Mouse (Mus musculus) midbrain, embryonic 15.5 days (tissue): ENCODE results near the gene Pth2. TPM values are rescaled to one million over a fixed set of nuclear protein-coding genes. Genes with fewer than 3 reads are reported as not detected.
"Not testable (repeated sequence)": the region's sequence is repeated elsewhere in the genome, so short reads cannot be mapped to it uniquely, and the experiment has no call there.

ENCODE experiments used
- ATAC-seq: fragments of 200-750 bp; cut with Nextera tagmentation; replicated peaks from 2 replicates; pipeline ENCODE4 v1.8.0; 2017; ENCODE audit warnings: moderate TSS enrichment
- H3K27ac ChIP-seq: fragments of 300-500 bp; sonication (generic); 2 replicates; pipeline ENCODE4 v1.5.1; 2015; ENCODE audit warnings: mild to moderate bottlenecking, inconsistent platforms
- H3K27me3 ChIP-seq: fragments of 300-500 bp; sonication (generic); replicated peaks from 2 replicates; pipeline ENCODE4 v1.6.1; 2015; ENCODE audit warnings: inconsistent platforms
- H3K36me3 ChIP-seq: fragments of 300-500 bp; sonication (generic); replicated peaks from 2 replicates; pipeline ENCODE4 v1.6.1; 2015; ENCODE audit warnings: inconsistent platforms
- H3K4me1 ChIP-seq: fragments of 300-500 bp; sonication (generic); 2 replicates; pipeline ENCODE4 v1.6.1; 2015; ENCODE audit warnings: inconsistent platforms
- H3K4me2 ChIP-seq: fragments of 300-500 bp; sonication (generic); 2 replicates; pipeline ENCODE4 v1.6.1; 2015; ENCODE audit warnings: inconsistent platforms, mild to moderate bottlenecking, moderate library complexity
- H3K4me3 ChIP-seq: fragments of 300-500 bp; sonication (generic); 2 replicates; pipeline ENCODE4 v1.5.1; 2015; ENCODE audit warnings: mild to moderate bottlenecking, inconsistent platforms
- H3K9ac ChIP-seq: fragments of 300-500 bp; sonication (generic); 2 replicates; pipeline ENCODE4 v1.6.1; 2015; ENCODE audit warnings: mild to moderate bottlenecking, inconsistent platforms
- H3K9me3 ChIP-seq: fragments of 300-500 bp; sonication (generic); 2 replicates; pipeline ENCODE4 v1.6.1; 2016; ENCODE audit warnings: inconsistent platforms
- WGBS: fragments of 180-500 bp; shearing (Covaris S2); methylation state at CpG from one replicate; pipeline ENCODE4 v1.1.7; 2015; ENCODE audit warnings: mixed read lengths; 5-methylcytosine and 5-hydroxymethylcytosine counted together
- polyA plus RNA-seq: library from polyadenylated mRNA; unstranded; fragments of >200 nt; fragmentation: Nextera tagmentation; extraction: Ambion mirVana; gene quantifications from 2 replicates; pipeline ENCODE4 v1.2.1, GENCODE M21; 2015

The Pth2 gene
- polyA plus RNA-seq, 1 experiment from 2014 or later: 0.93 TPM

- H3K4me2 ChIP-seq: no peak overlapping the region
- H3K36me3 ChIP-seq: no peaks in the 10 kb centered on the region
- H3K9me3 ChIP-seq: no peaks in the 10 kb centered on the region
- no peak overlapping the region for H3K4me3 ChIP-seq
- H3K9ac ChIP-seq: no peak overlapping the region
- no peak for ATAC-seq
- no peaks in the 10 kb centered on the region for H3K27me3 ChIP-seq
- no peak overlapping the region for H3K27ac ChIP-seq
- 88% methylated on average over 13 of the region's 13 CpGs for WGBS
- no peaks in the 10 kb centered on the region for H3K4me1 ChIP-seq
These were observed 36.2 kb upstream of the Pth2 start for GRCm38 (mm10) chr7:45144368-45145174.

DNA sequence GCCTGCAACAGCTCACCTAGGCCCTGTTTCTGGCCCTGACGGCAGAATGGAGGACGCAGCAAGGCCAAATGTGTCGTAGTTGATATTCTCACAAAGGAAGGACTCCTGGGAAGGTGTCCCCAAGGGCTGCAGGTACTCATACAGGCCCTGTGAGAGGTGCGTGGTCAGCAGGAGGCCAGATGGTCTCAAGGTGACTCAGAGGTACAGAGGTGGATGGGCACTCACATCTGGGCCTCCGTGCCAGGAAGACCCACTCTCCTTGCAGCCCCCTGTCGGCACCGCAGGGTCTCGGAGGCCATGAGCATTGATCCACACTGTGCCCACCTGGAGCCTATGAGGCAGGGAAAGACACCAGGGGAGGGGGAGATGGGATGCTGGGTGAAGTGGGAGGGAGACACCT, 35.3 kb upstream of the Pth2 start:
- no peak overlapping the region for H3K4me2 ChIP-seq
- no peak overlapping the region for H3K4me3 ChIP-seq
- no peak overlapping the region for H3K27ac ChIP-seq
- 92% methylated on average over 8 of the region's 8 CpGs for WGBS
- no peaks in the 10 kb centered on the region for H3K9me3 ChIP-seq
- no peak overlapping the region for H3K9ac ChIP-seq
- no peak for ATAC-seq
- H3K27me3 ChIP-seq: no peaks in the 10 kb centered on the region
- H3K36me3 ChIP-seq: no peaks in the 10 kb centered on the region
- H3K4me1 ChIP-seq: no peaks in the 10 kb centered on the region

- Histone ChIP-seq H3K4me3 (no peak overlapping the region), H3K9ac (no peak overlapping the region), H3K9me3 (no peaks in the 10 kb centered on the region), H3K4me1 (no peaks in the 10 kb centered on the region), H3K27me3 (no peaks in the 10 kb centered on the region), H3K4me2 (no peak overlapping the region), H3K27ac (no peak overlapping the region), H3K36me3 (no peaks in the 10 kb centered on the region)
- ATAC-seq: no peak
- 95% methylated on average over 11 of the region's 11 CpGs for WGBS
These were observed 33.5 kb upstream of the Pth2 start for GRCm38 (mm10) chr7:45147267-45147666.

DNA sequence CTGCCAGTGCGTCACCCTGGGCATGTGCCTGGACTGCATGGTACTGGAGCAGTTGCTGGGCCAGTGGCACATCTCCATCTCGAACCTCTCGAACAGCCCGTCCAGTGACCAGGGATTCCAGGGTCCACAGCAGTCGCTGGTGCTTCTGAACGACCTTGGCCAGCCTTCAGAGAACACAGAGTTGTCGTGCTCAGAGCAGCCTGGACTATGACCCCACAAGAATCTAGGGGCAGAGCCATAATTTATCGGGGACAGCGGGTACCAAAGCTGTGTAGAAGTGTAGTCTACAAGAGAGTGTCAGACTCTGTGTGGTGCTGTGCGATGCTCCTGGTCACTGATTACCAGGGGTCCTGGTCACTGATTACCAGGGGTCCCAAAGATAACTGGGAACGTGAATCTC, 32.9 kb upstream of the Pth2 start:
- H3K4me1 ChIP-seq: no peaks in the 10 kb centered on the region
- no peaks in the 10 kb centered on the region for H3K36me3 ChIP-seq
- 92% methylated on average over 11 of the region's 11 CpGs for WGBS
- H3K9ac ChIP-seq: no peak overlapping the region
- no peak overlapping the region for H3K4me2 ChIP-seq
- no peaks in the 10 kb centered on the region for H3K27me3 ChIP-seq
- no peak overlapping the region for H3K27ac ChIP-seq
- no peaks in the 10 kb centered on the region for H3K9me3 ChIP-seq
- no peak overlapping the region for H3K4me3 ChIP-seq
- ATAC-seq: no peak

DNA sequence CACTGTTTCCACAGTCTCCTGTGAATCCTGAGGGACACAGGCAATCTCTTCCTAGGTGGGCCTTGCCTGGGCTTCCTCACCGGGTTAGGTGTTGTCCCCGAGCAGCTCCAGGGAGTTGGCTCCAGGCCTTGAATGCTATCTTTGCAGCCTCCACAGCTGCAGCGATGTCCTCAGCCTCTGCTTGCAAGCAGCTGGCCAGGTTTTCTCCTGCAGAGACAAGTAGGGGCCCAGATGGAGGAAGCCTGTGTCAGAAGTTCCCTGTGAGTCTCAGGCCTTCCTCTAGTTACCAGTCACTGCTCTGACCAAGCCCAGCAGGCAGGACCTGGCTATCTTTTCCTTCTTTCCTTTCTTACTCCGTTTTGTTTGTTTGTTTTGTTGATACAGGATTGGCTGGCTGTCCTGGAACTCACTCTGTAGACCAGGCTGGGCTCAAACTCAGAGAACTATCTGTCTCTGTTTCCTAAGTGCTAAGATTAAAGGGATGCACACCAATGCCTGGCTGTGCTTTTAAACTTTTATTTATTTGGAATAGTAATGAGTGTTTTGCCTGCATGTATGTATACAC, 32.2 kb upstream of the Pth2 start:
- Histone ChIP-seq H3K9me3 (no peaks in the 10 kb centered on the region), H3K4me1 (peaks cover 5% of the 10 kb centered on the region), H3K36me3 (no peaks in the 10 kb centered on the region), H3K4me3 (no peak overlapping the region), H3K9ac (no peak overlapping the region), H3K4me2 (no peak overlapping the region), H3K27me3 (no peaks in the 10 kb centered on the region), H3K27ac (no peak overlapping the region)
- ATAC-seq: no peak
- 61% methylated on average over 4 of the region's 4 CpGs for WGBS

- Histone ChIP-seq H3K9ac (no peak overlapping the region), H3K9me3 (no peaks in the 10 kb centered on the region), H3K27ac (no peak overlapping the region), H3K4me2 (no peak overlapping the region), H3K4me1 (peaks cover 6% of the 10 kb centered on the region), H3K4me3 (no peak overlapping the region), H3K27me3 (no peaks in the 10 kb centered on the region), H3K36me3 (no peaks in the 10 kb centered on the region)
- ATAC-seq: no peak
- 24% methylated on average over 6 of the region's 6 CpGs for WGBS
These were observed 31.2 kb upstream of the Pth2 start for GRCm38 (mm10) chr7:45149545-45149944.

- Histone ChIP-seq H3K27ac (no peak overlapping the region), H3K36me3 (no peaks in the 10 kb centered on the region), H3K9me3 (no peaks in the 10 kb centered on the region), H3K9ac (no peak overlapping the region), H3K4me1 (peaks cover 12% of the 10 kb centered on the region), H3K4me3 (no peak overlapping the region), H3K27me3 (no peaks in the 10 kb centered on the region), H3K4me2 (no peak overlapping the region)
- ATAC-seq: no peak
- WGBS: 65% methylated on average over 4 of the region's 4 CpGs
These were observed 30.5 kb upstream of the Pth2 start for GRCm38 (mm10) chr7:45150321-45150720.

DNA sequence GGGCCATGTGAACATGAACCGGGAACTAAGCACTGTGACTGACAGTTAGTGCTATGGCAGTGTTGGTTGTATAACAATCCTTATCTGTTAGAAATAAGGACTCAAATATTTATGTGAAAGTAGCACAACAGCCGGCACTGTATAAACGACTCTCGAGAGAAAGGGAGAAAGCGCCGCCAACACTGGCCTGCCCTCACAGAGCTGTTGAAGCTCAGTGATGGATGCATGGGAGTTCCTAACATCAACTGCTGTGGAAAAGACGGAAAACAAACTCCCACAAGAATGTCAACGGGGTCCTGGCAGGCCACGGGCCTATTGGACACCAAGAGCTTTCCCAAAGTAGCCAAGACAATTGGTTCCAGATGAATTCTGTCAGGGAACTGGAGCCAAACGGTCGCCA, 29.5 kb upstream of the Pth2 start:
- Histone ChIP-seq H3K36me3 (no peaks in the 10 kb centered on the region), H3K27me3 (no peaks in the 10 kb centered on the region), H3K4me1 (peaks cover 18% of the 10 kb centered on the region), H3K27ac (no peak overlapping the region), H3K4me2 (no peak overlapping the region), H3K9me3 (no peaks in the 10 kb centered on the region), H3K9ac (no peak overlapping the region), H3K4me3 (no peak overlapping the region)
- no peak for ATAC-seq
- whole genome bisulfite sequencing: 62% methylated on average over 11 of the region's 11 CpGs

- not testable (repeated sequence) for ATAC-seq, H3K27ac ChIP-seq, H3K4me3 ChIP-seq, H3K27me3 ChIP-seq, H3K9me3 ChIP-seq, H3K36me3 ChIP-seq
- Histone ChIP-seq H3K9ac (peak overlapping the region; percentile 71; the same call in 1 of the 2 replicates), H3K4me1 (peaks cover 18% of the 10 kb centered on the region), H3K4me2 (0 out of 2 replicates have a peak overlapping the region, but pooled peaks have one; percentile 69)
- 94% methylated on average over 2 of the region's 2 CpGs for WGBS
These were observed 27.7 kb upstream of the Pth2 start for GRCm38 (mm10) chr7:45153052-45153451.

- no peaks in the 10 kb centered on the region for H3K27me3 ChIP-seq
- no peak for ATAC-seq
- H3K4me1 ChIP-seq: peaks cover 18% of the 10 kb centered on the region
- H3K9me3 ChIP-seq: no peaks in the 10 kb centered on the region
- H3K27ac ChIP-seq: peak overlapping the region; percentile 96
- peak overlapping the region; percentile 66 for H3K4me3 ChIP-seq
- peak overlapping the region; percentile 69 for H3K4me2 ChIP-seq
- no peaks in the 10 kb centered on the region for H3K36me3 ChIP-seq
- H3K9ac ChIP-seq: peak overlapping the region; percentile 71
- WGBS: 3% methylated on average over 5 of the region's 5 CpGs
These were observed 27.2 kb upstream of the Pth2 start for GRCm38 (mm10) chr7:45153586-45153985.

DNA sequence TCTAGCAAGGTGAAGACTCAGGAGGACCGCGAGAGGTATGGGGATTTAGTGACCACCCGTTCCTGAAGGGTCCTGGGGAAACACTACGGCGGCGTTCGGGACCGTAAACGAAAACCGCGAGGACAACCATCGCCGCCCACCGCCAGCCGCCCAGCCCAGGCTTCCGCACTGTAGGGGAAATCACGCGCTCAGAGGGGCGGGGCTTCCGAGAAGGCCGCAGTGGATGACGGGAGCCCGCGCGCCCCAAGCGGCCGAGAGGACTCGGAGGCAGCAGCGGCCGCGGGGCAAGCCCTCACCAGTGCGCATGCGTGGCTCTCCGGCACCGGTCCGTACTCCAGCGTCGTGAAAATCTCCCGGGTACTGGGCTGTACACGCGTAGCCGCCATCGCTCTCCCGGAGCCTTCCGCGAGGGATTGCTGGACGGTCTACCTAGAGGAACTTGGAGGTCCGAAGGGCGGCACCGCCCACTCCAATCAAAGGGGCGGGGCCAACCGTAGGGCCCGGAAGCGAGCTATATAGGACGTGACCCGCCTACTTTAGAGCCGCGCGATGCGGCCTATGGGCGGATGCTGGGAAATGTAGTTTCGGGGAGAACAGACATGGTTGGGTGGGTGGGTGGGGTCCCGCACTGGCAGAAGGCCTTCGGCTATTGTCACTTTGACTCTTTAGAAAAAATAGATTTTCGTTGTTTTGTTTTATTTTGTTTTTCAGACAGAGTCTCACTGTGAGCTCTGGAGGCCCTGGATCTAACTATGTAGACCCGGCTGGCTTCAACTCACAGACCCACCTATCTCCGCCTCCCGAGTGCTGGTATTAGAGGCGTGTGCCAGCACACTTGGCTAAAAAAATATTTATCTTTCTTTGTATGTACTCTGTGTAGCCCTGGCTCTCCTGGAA, 26.5 kb upstream of the Pth2 start, which contains the start of the genes Pih1d1 and Aldh16a1:
TSS of gene Pih1d1 (plus strand) at position 208 of the 897 bp plus-strand sequence.
TSS of gene Aldh16a1 (minus strand) at position 489 of the 897 bp plus-strand sequence.
- H3K36me3 ChIP-seq: 0 out of 2 replicates have a peak, but pooled peaks cover 2% of the 10 kb centered on the region
- peak within 1 kb of the TSS; percentile 96 for H3K27ac ChIP-seq
- peak; percentile 96 for ATAC-seq
- WGBS: 5% methylated on average over 69 of the region's 69 CpGs
- H3K27me3 ChIP-seq: no peaks in the 10 kb centered on the region
- peak within 1 kb of the TSS; percentile 71 for H3K9ac ChIP-seq
- no peaks in the 10 kb centered on the region for H3K9me3 ChIP-seq
- H3K4me3 ChIP-seq: peak within 1 kb of the TSS; percentile 66
- peaks cover 18% of the 10 kb centered on the region for H3K4me1 ChIP-seq
- peak within 1 kb of the TSS; percentile 69 for H3K4me2 ChIP-seq

DNA sequence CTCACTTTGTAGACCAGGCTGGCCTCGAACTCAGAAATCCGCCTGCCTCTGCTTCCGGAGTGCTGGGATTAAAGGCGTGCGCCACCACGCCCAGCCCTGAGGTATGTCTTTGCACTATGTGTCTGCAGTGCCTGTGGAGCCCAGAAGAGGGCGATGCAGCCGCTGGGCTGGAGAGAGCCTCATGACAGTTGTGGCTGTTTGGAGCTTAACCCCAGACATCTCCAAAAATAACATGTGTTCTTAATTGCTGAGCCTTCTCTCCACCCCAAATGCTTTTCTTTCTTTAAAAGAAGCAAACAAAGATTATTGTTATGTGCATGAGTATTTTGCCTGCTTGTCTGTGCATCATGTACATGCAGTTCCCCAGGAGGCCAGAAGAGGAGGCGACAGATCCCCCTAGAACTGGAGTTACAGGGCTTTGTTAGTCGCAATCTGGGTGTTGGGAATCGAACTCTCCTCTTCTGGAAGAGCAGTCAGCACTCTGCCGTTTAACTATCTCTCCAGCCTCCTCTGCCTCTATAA, 25.7 kb upstream of the Pth2 start:
- 75% methylated on average over 12 of the region's 12 CpGs for WGBS
- peak; percentile 5; the same call in 1 of the 2 replicates for ATAC-seq
- Histone ChIP-seq H3K4me1 (peaks cover 18% of the 10 kb centered on the region), H3K4me3 (peak overlapping the region; percentile 66), H3K9me3 (no peaks in the 10 kb centered on the region), H3K36me3 (peaks cover 7% of the 10 kb centered on the region; the same call in 1 of the 2 replicates), H3K9ac (no peak overlapping the region), H3K27me3 (no peaks in the 10 kb centered on the region), H3K4me2 (peak overlapping the region; percentile 69), H3K27ac (peak overlapping the region; percentile 96)
